ENCODE assay signal across 34 mouse cellular contexts in the genomic region with DNA sequence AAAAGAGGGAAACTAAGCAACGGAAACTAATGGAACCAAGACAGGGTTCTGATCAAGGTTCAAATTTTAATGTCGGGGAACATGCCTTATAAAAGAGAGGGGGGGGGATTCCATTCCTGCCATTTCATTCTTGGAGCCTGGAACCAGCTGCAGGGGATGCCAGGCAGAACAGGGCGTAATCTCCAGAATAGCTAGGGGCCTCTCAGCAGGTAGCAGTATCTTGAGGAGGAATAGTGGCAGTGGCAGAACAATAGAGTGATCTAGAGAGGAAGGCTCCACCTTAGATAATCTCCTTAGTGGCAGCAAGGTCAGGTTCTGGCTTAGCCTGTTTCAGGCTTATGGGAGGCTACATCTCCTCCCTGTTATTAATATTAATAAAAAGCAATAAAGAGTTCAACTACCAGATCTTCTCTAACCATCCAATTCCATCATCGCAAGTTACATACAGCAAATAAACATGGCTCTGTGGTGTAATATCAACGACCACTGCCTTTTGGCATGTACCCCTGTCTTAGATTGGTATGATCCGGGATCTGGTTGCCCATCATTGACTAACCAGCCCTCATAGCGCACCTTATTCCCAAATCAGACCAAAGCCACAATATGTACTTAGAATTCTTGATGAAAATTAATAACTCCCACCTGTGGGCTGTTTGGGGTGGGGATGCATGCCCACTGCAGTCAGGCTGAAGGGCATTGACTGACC. TPM values are rescaled to one million over a fixed set of nuclear protein-coding genes. Genes with fewer than 3 reads are reported as not detected.
"Had no signal": no experiment of that assay in that cellular context is flagged by ENCODE, and none has a peak within 500 bp of the region (broad histone marks: within the 10 kb centered on the region; RNA-seq: fewer than 3 reads in every experiment).

No protein-coding gene starts in this region.

RNA-seq across cellular contexts. Expression of a gene that starts 24.3 kb away (rescaled TPM):
- total RNA-seq: heart, postnatal 10 days; heart, postnatal 14 days; heart, postnatal 25 days; heart, postnatal 36 days; heart, postnatal 4 days; hematopoietic stem cell, adult 5-6 weeks; hindbrain, postnatal 0 days; layer of hippocampus, adult 18-20 months; layer of hippocampus, adult 2 months; layer of hippocampus, adult 8-10 months; layer of hippocampus, postnatal 10 days; layer of hippocampus, postnatal 14 days; layer of hippocampus, postnatal 25 days; layer of hippocampus, postnatal 36 days; left cerebral cortex, adult 18-20 months; left cerebral cortex, adult 2 months; left cerebral cortex, adult 8-10 months; left cerebral cortex, postnatal 10 days had no signal
- polyA plus RNA-seq: heart, embryonic 14.5 days; heart, embryonic 15.5 days; heart, embryonic 16.5 days; heart, postnatal 0 days; hindbrain, embryonic 10.5 days; hindbrain, embryonic 11.5 days; hindbrain, embryonic 12.5 days; hindbrain, embryonic 13.5 days; hindbrain, embryonic 15.5 days; hindbrain, postnatal 0 days; intestine, embryonic 14.5 days; kidney, adult 2 months; kidney, embryonic 14.5 days; kidney, embryonic 15.5 days; kidney, embryonic 16.5 days; kidney, postnatal 0 days; large intestine, adult 2 months had no signal
